Mouse (Mus musculus) liver, embryonic 14.5 days (tissue): ENCODE results near the gene Sult1b1. TPM values are rescaled to one million over a fixed set of nuclear protein-coding genes. Genes with fewer than 3 reads are reported as not detected.

Experiments
- ATAC-seq: fragments of 200-750 bp; cut with Nextera tagmentation; 2 replicates; pipeline ENCODE4 v1.8.0; 2017; ENCODE audit warnings: moderate number of reproducible peaks, mild to moderate bottlenecking, moderate library complexity; ENCODE audit not compliant: insufficient read depth
- DNase-seq, 3 experiments: peaks; one replicate each; pipeline ENCODE4 v3.0.0-alpha.2; 2012 to 2013; ENCODE audit warnings: low read depth in 3 of 3, low spot score in 3 of 3
- H3K27ac ChIP-seq: fragments of 300-500 bp; sonication (generic); 2 replicates; pipeline ENCODE4 v1.5.1; 2014; ENCODE audit warnings: moderate library complexity, mild to moderate bottlenecking, control low read depth, inconsistent platforms
- H3K27me3 ChIP-seq: fragments of 300-500 bp; sonication (generic); 2 replicates; pipeline ENCODE4 v1.6.1; 2014; ENCODE audit warnings: mild to moderate bottlenecking, low read length, moderate library complexity; ENCODE audit not compliant: control insufficient read depth, insufficient read depth
- H3K36me3 ChIP-seq: fragments of 300-500 bp; sonication (generic); replicated peaks from 2 replicates; pipeline ENCODE4 v1.6.1; 2014; ENCODE audit warnings: low read depth; ENCODE audit not compliant: control insufficient read depth, insufficient read depth
- H3K4me1 ChIP-seq, 2 experiments: fragments of 200-500 bp in 1 of 2; fragments of 300-500 bp in 1 of 2; sonication (generic) in 1 of 2; replicated peaks; 2 replicates each; pipeline ENCODE4 v1.6.1; 2012 to 2014; ENCODE audit warnings: antibody characterized with exemption in 1 of 2, inconsistent platforms in 1 of 2, low read length in 1 of 2; ENCODE audit not compliant: control insufficient read depth in 2 of 2, insufficient read depth in 2 of 2
- H3K4me2 ChIP-seq: fragments of 300-500 bp; sonication (generic); 2 replicates; pipeline ENCODE4 v1.6.1; 2014; ENCODE audit warnings: low read depth, mild to moderate bottlenecking, control low read depth, moderate library complexity
- H3K4me3 ChIP-seq, 2 experiments: fragments of 200-500 bp in 1 of 2; fragments of 300-500 bp in 1 of 2; sonication (generic) in 1 of 2; 2 replicates each; pipeline ENCODE4 v1.5.1; 2012 to 2014; ENCODE audit warnings: low read depth in 2 of 2, low read length in 2 of 2, mild to moderate bottlenecking in 2 of 2, control low read depth in 1 of 2, inconsistent platforms in 1 of 2, moderate library complexity in 1 of 2; ENCODE audit not compliant: insufficient read depth in 1 of 2
- H3K9ac ChIP-seq: fragments of 300-500 bp; sonication (generic); replicated peaks from 2 replicates; pipeline ENCODE4 v1.6.1; 2014; ENCODE audit warnings: mild to moderate bottlenecking, control low read depth, moderate library complexity
- H3K9me3 ChIP-seq: fragments of 300-500 bp; sonication (generic); 2 replicates; pipeline ENCODE4 v1.6.1; 2016; ENCODE audit warnings: low read length, mixed read lengths; ENCODE audit not compliant: control insufficient read depth
- CTCF ChIP-seq: IDR thresholded peaks from 2 replicates; pipeline ENCODE4 v1.5.1; 2016; ENCODE audit warnings: antibody characterized with exemption, low read depth, control low read depth
- EP300 ChIP-seq: IDR thresholded peaks from 2 replicates; pipeline ENCODE4 v1.6.1; 2016; ENCODE audit warnings: antibody characterized with exemption, low read depth
- WGBS: fragments of 180-500 bp; shearing (Covaris S2); extraction: QIAGEN DNeasy Blood & Tissue Kit; methylation state at CpG from one replicate; pipeline ENCODE4 v1.1.7; 2014; ENCODE audit not compliant: insufficient replicate concordance; 5-methylcytosine and 5-hydroxymethylcytosine counted together
- polyA plus RNA-seq, 2 experiments: library from polyadenylated mRNA; depleted of rRNA in 1 of 2; stranded (reverse) in 1 of 2; unstranded in 1 of 2; fragments of >200 nt; fragmentation: Nextera tagmentation in 1 of 2; extraction: Ambion mirVana in 1 of 2; gene quantifications; 2 replicates each; pipeline versions ENCODE4 v1.2.1 to v1.2.3; 2012 to 2014

The Sult1b1 gene
- polyA plus RNA-seq, 2 experiments: 0.45 to 0.96 TPM

GRCm38 (mm10) chr5:87482160-87482559, 55.8 kb downstream of the Sult1b1 start, which contains the start of gene Ugt2a2:
TSS of gene Ugt2a2 (minus strand) at chr5:87482260.
- Histone ChIP-seq H3K9me3 (no peaks in the 10 kb centered on the region), H3K4me3 (no peak within 1 kb of the TSS), H3K9ac (no peak within 1 kb of the TSS), H3K27me3 (no peaks in the 10 kb centered on the region), H3K27ac (no peak within 1 kb of the TSS), H3K36me3 (no peaks in the 10 kb centered on the region), H3K4me2 (no peak within 1 kb of the TSS), H3K4me1 (no peaks in the 10 kb centered on the region)
- DNase-seq (no peak), ATAC-seq (no peak)
- WGBS: 61% methylated on average over 5 of the region's 5 CpGs
- TF ChIP-seq CTCF: no peak
- TF ChIP-seq EP300: no peak

Other genes starting within 250 kb of the Sult1b1 start
- not detected in 2 replicates for gene Ugt2a3, start 201.0 kb downstream of the Sult1b1 start, polyA plus RNA-seq (2012; rRNA removed)
- gene Ugt2a3, start 201.0 kb downstream of the Sult1b1 start, polyA plus RNA-seq (2014; fragmentation: Nextera tagmentation; extraction: Ambion mirVana): not detected in 2 replicates
- gene Ugt2b38, start 114.0 kb downstream of the Sult1b1 start, polyA plus RNA-seq (2012; rRNA removed): not detected in 2 replicates
- gene Ugt2b38, start 114.0 kb downstream of the Sult1b1 start, polyA plus RNA-seq (2014; fragmentation: Nextera tagmentation; extraction: Ambion mirVana): not detected in 2 replicates
- gene Ugt2a2, start 55.9 kb downstream of the Sult1b1 start, polyA plus RNA-seq (2012; rRNA removed): not detected in 2 replicates
- not detected in 2 replicates for gene Ugt2a2, start 55.9 kb downstream of the Sult1b1 start, polyA plus RNA-seq (2014; fragmentation: Nextera tagmentation; extraction: Ambion mirVana)
- gene Gm43638, start 51.4 kb downstream of the Sult1b1 start, polyA plus RNA-seq (2012; rRNA removed): not detected in 2 replicates
- not detected in 2 replicates for gene Gm43638, start 51.4 kb downstream of the Sult1b1 start, polyA plus RNA-seq (2014; fragmentation: Nextera tagmentation; extraction: Ambion mirVana)
- not detected in 2 replicates for gene Ugt2a1, start 47.3 kb downstream of the Sult1b1 start, polyA plus RNA-seq (2012; rRNA removed)
- gene Ugt2a1, start 47.3 kb downstream of the Sult1b1 start, polyA plus RNA-seq (2014; fragmentation: Nextera tagmentation; extraction: Ambion mirVana): not detected in 2 replicates
- gene Sult1d1, start 30.8 kb upstream of the Sult1b1 start, polyA plus RNA-seq (2012; rRNA removed): 0.87 and 1.2 TPM in 2 replicates
- gene Sult1d1, start 30.8 kb upstream of the Sult1b1 start, polyA plus RNA-seq (2014; fragmentation: Nextera tagmentation; extraction: Ambion mirVana): 2.1 and 2.9 TPM in 2 replicates
- gene Sult1e1, start 53.4 kb upstream of the Sult1b1 start, polyA plus RNA-seq (2012; rRNA removed): not detected in 2 replicates
- gene Sult1e1, start 53.4 kb upstream of the Sult1b1 start, polyA plus RNA-seq (2014; fragmentation: Nextera tagmentation; extraction: Ambion mirVana): not detected in 2 replicates
- not detected in 2 replicates for gene Csn1s1, start 128.0 kb upstream of the Sult1b1 start, polyA plus RNA-seq (2012; rRNA removed)
- gene Csn1s1, start 128.0 kb upstream of the Sult1b1 start, polyA plus RNA-seq (2014; fragmentation: Nextera tagmentation; extraction: Ambion mirVana): not detected in 2 replicates
- gene Csn2, start 161.4 kb upstream of the Sult1b1 start, polyA plus RNA-seq (2012; rRNA removed): not detected in 2 replicates
- gene Csn2, start 161.4 kb upstream of the Sult1b1 start, polyA plus RNA-seq (2014; fragmentation: Nextera tagmentation; extraction: Ambion mirVana): not detected in 2 replicates
- not detected in 2 replicates for gene Csn1s2a, start 236.4 kb upstream of the Sult1b1 start, polyA plus RNA-seq (2012; rRNA removed)
- not detected in 2 replicates for gene Csn1s2a, start 236.4 kb upstream of the Sult1b1 start, polyA plus RNA-seq (2014; fragmentation: Nextera tagmentation; extraction: Ambion mirVana)